Mouse (Mus musculus) pancreas, adult 10 weeks (tissue): ENCODE results near the gene Agtpbp1. TPM values are rescaled to one million over a fixed set of nuclear protein-coding genes. Genes with fewer than 3 reads are reported as not detected.

Source experiments
- polyA plus RNA-seq: library from polyadenylated mRNA; stranded (reverse); fragments of 350-450 nt; fragmentation: Illumina TruSeq; extraction: RNeasy Lipid Tissue Mini Kit (QIAGEN cat#74804); gene quantifications from one replicate; pipeline ENCODE4 v1.2.3, GENCODE M21; 2015; ENCODE audit warnings: low read depth, low replicate concordance; ENCODE audit not compliant: insufficient read depth

Agtpbp1 gene
- polyA plus RNA-seq: 35.9 TPM

GRCm38 (mm10) chr13:59584947-59585647 lies at the start of gene Agtpbp1, which contains the start of gene Naa35:
TSS of gene Agtpbp1 (minus strand) at chr13:59585227.
TSS of gene Naa35 (plus strand) at chr13:59585259.

Other genes with a start within 250 kb of the Agtpbp1 start
- 26.7 TPM for gene Naa35, start within 50 bp of the Agtpbp1 start, polyA plus RNA-seq
- 4.8 TPM for gene Golm1, start 90.6 kb upstream of the Agtpbp1 start, polyA plus RNA-seq
- gene 4921517D22Rik, start 108.9 kb upstream of the Agtpbp1 start, polyA plus RNA-seq: not detected
- not detected for gene Spata31d1a, start 125.1 kb upstream of the Agtpbp1 start, polyA plus RNA-seq
- gene Spata31d1b, start 127.1 kb upstream of the Agtpbp1 start, polyA plus RNA-seq: not detected
- gene Spata31d1d, start 146.5 kb upstream of the Agtpbp1 start, polyA plus RNA-seq: not detected
- not detected for gene 1700014D04Rik, start 161.5 kb upstream of the Agtpbp1 start, polyA plus RNA-seq
- gene Isca1, start 184.6 kb upstream of the Agtpbp1 start, polyA plus RNA-seq: 24.3 TPM
- not detected for gene Gm49354, start 197.0 kb upstream of the Agtpbp1 start, polyA plus RNA-seq
- 14.3 TPM for gene Tut7, start 237.9 kb upstream of the Agtpbp1 start, polyA plus RNA-seq